8 mouse cellular contexts compared by ENCODE assay signal in the genomic region with DNA sequence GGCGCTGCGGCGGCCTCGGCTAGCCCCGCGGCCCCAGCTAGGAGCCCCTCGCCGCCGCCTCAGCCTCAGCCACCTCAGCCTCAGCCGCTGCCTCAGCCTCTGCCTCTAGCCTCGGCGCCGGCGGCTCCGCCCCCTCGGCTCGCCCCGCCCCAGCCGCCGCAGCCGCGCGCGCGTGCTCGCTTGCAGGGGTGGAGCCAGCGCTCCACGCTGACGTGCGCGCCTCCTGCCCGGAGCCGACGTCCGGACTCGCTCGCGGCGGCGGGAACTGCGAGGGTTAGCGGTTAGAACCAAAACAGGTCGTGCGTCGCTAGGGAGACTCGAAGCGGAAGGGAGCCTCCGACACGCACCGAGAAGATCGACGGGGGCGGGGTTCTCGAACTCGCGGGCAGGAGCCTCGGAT. TPM values are rescaled to one million over a fixed set of nuclear protein-coding genes. Genes with fewer than 3 reads are reported as not detected.
DNase-seq lines count a peak whose midpoint lies in the region; ATAC-seq and TF ChIP-seq lines count a peak whose summit lies in the region.

Gene Adarb1, minus strand, starts transcription at position 133 of the 400 bp plus-strand sequence.

- peak; percentile 93 for DNase-seq in adrenal gland, postnatal 25 days
- peak; percentile 94 for DNase-seq in embryonic facial prominence, embryonic 11.5 days (ENCODE audit: low spot score)
- peak; percentile 87 to 90 for DNase-seq in left cerebral cortex, postnatal 36 days (ENCODE audit: low spot score in 2 of 2)
- peak; percentile 93 for DNase-seq in midbrain, embryonic 10.5 days (ENCODE audit: low spot score)
- peak; percentile 84 to 85 for DNase-seq in right cerebral cortex, postnatal 36 days (ENCODE audit: low spot score in 2 of 2)
- peak; percentile 87 to 89 for DNase-seq in urinary bladder, postnatal 4 days (ENCODE audit: low spot score in 2 of 2)

- WGBS in embryonic facial prominence, embryonic 11.5 days = under 1% methylated on average over 55 of the region's 57 CpGs
- WGBS in intestine, postnatal 0 days = 1% methylated on average over 56 of the region's 57 CpGs
- WGBS in midbrain, embryonic 10.5 days = under 1% methylated on average over 57 of the region's 57 CpGs

- intact Hi-C loops in left cerebral cortex, postnatal 36 days (cut with DNase I) = loop anchor here (5.0 to 10.0 kb wide), 3 partner anchors 61 to 167 kb away; partner anchors contain the start of gene Pttg1ip

- peak within 1 kb of the TSS; percentile 77 for H3K9ac ChIP-seq in embryonic facial prominence, embryonic 11.5 days (replicated peaks; ENCODE audit: low read length)
- H3K9ac ChIP-seq in intestine, postnatal 0 days (ENCODE audit: low read depth, low read length) = peak within 1 kb of the TSS; percentile 48

- no peak for TF ChIP-seq CTCF in intestine, postnatal 0 days (IDR thresholded peaks at IDR 0.05; ENCODE audit: low read depth)

- peak; percentile 89 for ATAC-seq in embryonic facial prominence, embryonic 11.5 days (replicated peaks; ENCODE audit: insufficient number of reproducible peaks, low FRiP score, low TSS enrichment, low read depth)
- ATAC-seq in granulocyte monocyte progenitor cell, adult 5-6 weeks (replicated peaks; ENCODE audit: poor library complexity, severe bottlenecking) = peak; percentile 95
- peak; percentile 94 for ATAC-seq in intestine, postnatal 0 days

- H3K9me3 ChIP-seq in embryonic facial prominence, embryonic 11.5 days (replicated peaks; ENCODE audit: control insufficient read depth, low read length) = no peaks in the 10 kb centered on the region
- no peaks in the 10 kb centered on the region for H3K9me3 ChIP-seq in intestine, postnatal 0 days (ENCODE audit: control insufficient read depth)
- H3K9me3 ChIP-seq in midbrain, embryonic 10.5 days (replicated peaks) = no peaks in the 10 kb centered on the region; the same call in 1 of the 2 replicates

- H3K27ac ChIP-seq in embryonic facial prominence, embryonic 11.5 days (replicated peaks; ENCODE audit: low read depth, low read length) = 0 out of 2 replicates have a peak within 1 kb of the TSS, but pooled peaks have one; percentile 13
- H3K27ac ChIP-seq in intestine, postnatal 0 days (ENCODE audit: low read depth, low read length) = no peak within 1 kb of the TSS
- peak within 1 kb of the TSS; percentile 87 for H3K27ac ChIP-seq in midbrain, embryonic 10.5 days (replicated peaks)

- peaks cover 4% of the 10 kb centered on the region for H3K4me1 ChIP-seq in embryonic facial prominence, embryonic 11.5 days (ENCODE audit: control insufficient read depth, insufficient read depth, low read length)
- H3K4me1 ChIP-seq in intestine, postnatal 0 days (replicated peaks; ENCODE audit: control insufficient read depth, insufficient read depth, low read length) = peaks cover 4% of the 10 kb centered on the region; the same call in 1 of the 2 replicates
- peaks cover 37% of the 10 kb centered on the region for H3K4me1 ChIP-seq in midbrain, embryonic 10.5 days

- H3K4me3 ChIP-seq in embryonic facial prominence, embryonic 11.5 days (ENCODE audit: low read depth, low read length) = peak within 1 kb of the TSS; percentile 78
- peak within 1 kb of the TSS; percentile 77 for H3K4me3 ChIP-seq in intestine, postnatal 0 days (ENCODE audit: low read depth, low read length)
- H3K4me3 ChIP-seq in midbrain, embryonic 10.5 days = peak within 1 kb of the TSS; percentile 82

- H3K27me3 ChIP-seq in embryonic facial prominence, embryonic 11.5 days (ENCODE audit: control insufficient read depth, insufficient read depth, low read length) = peaks cover 13% of the 10 kb centered on the region
- H3K27me3 ChIP-seq in intestine, postnatal 0 days (replicated peaks; ENCODE audit: control insufficient read depth, insufficient read depth, low read length) = peaks cover 29% of the 10 kb centered on the region
- H3K27me3 ChIP-seq in midbrain, embryonic 10.5 days (ENCODE audit: low read depth, poor library complexity, severe bottlenecking) = peaks cover 32% of the 10 kb centered on the region

- H3K4me2 ChIP-seq in embryonic facial prominence, embryonic 11.5 days (ENCODE audit: low read depth, low read length) = peak within 1 kb of the TSS; percentile 92
- peak within 1 kb of the TSS; percentile 99 for H3K4me2 ChIP-seq in intestine, postnatal 0 days (replicated peaks; ENCODE audit: low read depth)

- H3K36me3 ChIP-seq in embryonic facial prominence, embryonic 11.5 days (replicated peaks; ENCODE audit: control insufficient read depth, insufficient read depth, low read depth, low read length) = no peaks in the 10 kb centered on the region
- H3K36me3 ChIP-seq in intestine, postnatal 0 days (ENCODE audit: control insufficient read depth, insufficient read depth) = no peaks in the 10 kb centered on the region
- 0 out of 2 replicates have a peak, but pooled peaks cover 2% of the 10 kb centered on the region for H3K36me3 ChIP-seq in midbrain, embryonic 10.5 days

RNA-seq across cellular contexts. Expression of gene Adarb1, which starts in this region (rescaled TPM):
- total RNA-seq in adrenal gland, postnatal 25 days (2021) = 12.4 and 14.0 TPM in 2 replicates
- 3.6 and 4.4 TPM in 2 replicates for polyA plus RNA-seq in embryonic facial prominence, embryonic 11.5 days (2014; fragmentation: Nextera tagmentation; extraction: Ambion mirVana)
- total RNA-seq in granulocyte monocyte progenitor cell, adult 5-6 weeks (2014; fragmentation: Nextera tagmentation) = 1.7 TPM in 1 of 2 replicates, not detected in the other
- 0.72 and 2.4 TPM in 2 replicates for total RNA-seq in granulocyte monocyte progenitor cell, adult 5-6 weeks (2017)
- 1.4 and 1.5 TPM in 2 replicates for polyA plus RNA-seq in intestine, postnatal 0 days (2015; fragmentation: Nextera tagmentation; extraction: Ambion mirVana)
- 100 to 1,000 TPM; 135 to 147 TPM for total RNA-seq in left cerebral cortex, postnatal 36 days (2021)
- 6.0 and 6.1 TPM in 2 replicates for polyA plus RNA-seq in midbrain, embryonic 10.5 days (2016; fragmentation: Nextera tagmentation; extraction: Ambion mirVana)
